Mouse (Mus musculus): Measurements from ENCODE around the gene Itgb1bp1. TPM values are rescaled to one million over a fixed set of nuclear protein-coding genes. Genes with fewer than 3 reads are reported as not detected.

The Itgb1bp1 gene
- 25.7 to 47.3 TPM (median 42.1 TPM) in 4 replicates for total RNA-seq (2023)

GRCm38 (mm10) chr12:21286243-21286622 is at the start of gene Itgb1bp1:
TSS of gene Itgb1bp1 (minus strand) at chr12:21286284.

GRCm38 (mm10) chr12:21315923-21316868 is 30.1 kb upstream of the Itgb1bp1 start, which contains the start of gene Iah1:
TSS of gene Iah1 (plus strand) at chr12:21316389.

GRCm38 (mm10) chr12:21284761-21285441 is 1.2 kb downstream of the Itgb1bp1 start, which contains the start of gene Cpsf3:
TSS of gene Cpsf3 (plus strand) at chr12:21285391.

Other genes starting within 250 kb of the Itgb1bp1 start
- gene Cpsf3, start 893 bp downstream of the Itgb1bp1 start, total RNA-seq (2023), result 91.5 to 115 TPM (median 105 TPM) in 4 replicates
- gene Iah1, start 30.1 kb upstream of the Itgb1bp1 start, total RNA-seq (2023), result 37.0 to 46.5 TPM (median 41.2 TPM) in 4 replicates
- gene Adam17, start 87.3 kb upstream of the Itgb1bp1 start, total RNA-seq (2023), result 102 to 124 TPM (median 119 TPM) in 4 replicates
- gene Ywhaq, start 131.4 kb upstream of the Itgb1bp1 start, total RNA-seq (2023), result 169 to 187 TPM (median 172 TPM) in 4 replicates

Measured in B cell, adult 62 days (primary cell).